Mouse (Mus musculus) midbrain, embryonic 13.5 days (tissue): ENCODE data around the gene H2-K1. TPM values are rescaled to one million over a fixed set of nuclear protein-coding genes. Genes with fewer than 3 reads are reported as not detected.
"Not testable (repeated sequence)": the region's sequence is repeated elsewhere in the genome, so short reads cannot be mapped to it uniquely, and the experiment has no call there.

Source experiments
- ATAC-seq: fragments of 200-750 bp; cut with Nextera tagmentation; 2 replicates; pipeline ENCODE4 v1.8.0; 2017; ENCODE audit warnings: mild to moderate bottlenecking, moderate TSS enrichment, moderate library complexity
- H3K27ac ChIP-seq: fragments of 300-500 bp; sonication (generic); 2 replicates; pipeline ENCODE4 v1.5.1; 2015; ENCODE audit warnings: inconsistent platforms, mild to moderate bottlenecking, moderate library complexity
- H3K27me3 ChIP-seq: fragments of 300-500 bp; sonication (generic); 2 replicates; pipeline ENCODE4 v1.6.1; 2015; ENCODE audit warnings: mild to moderate bottlenecking, inconsistent platforms
- H3K36me3 ChIP-seq: fragments of 300-500 bp; sonication (generic); 2 replicates; pipeline ENCODE4 v1.6.1; 2015; ENCODE audit warnings: mild to moderate bottlenecking, inconsistent platforms
- H3K4me1 ChIP-seq: fragments of 300-500 bp; sonication (generic); replicated peaks from 2 replicates; pipeline ENCODE4 v1.6.1; 2015; ENCODE audit warnings: inconsistent platforms
- H3K4me2 ChIP-seq: fragments of 300-500 bp; sonication (generic); replicated peaks from 2 replicates; pipeline ENCODE4 v1.6.1; 2015; ENCODE audit warnings: moderate library complexity, mild to moderate bottlenecking, inconsistent platforms
- H3K4me3 ChIP-seq: fragments of 300-500 bp; sonication (generic); replicated peaks from 2 replicates; pipeline ENCODE4 v1.5.1; 2015; ENCODE audit warnings: mild to moderate bottlenecking, inconsistent platforms
- H3K9ac ChIP-seq: fragments of 300-500 bp; sonication (generic); replicated peaks from 2 replicates; pipeline ENCODE4 v1.6.1; 2015; ENCODE audit warnings: mild to moderate bottlenecking, inconsistent platforms
- H3K9me3 ChIP-seq: fragments of 300-500 bp; sonication (generic); 2 replicates; pipeline ENCODE4 v1.6.1; 2016; ENCODE audit warnings: mild to moderate bottlenecking, inconsistent platforms
- WGBS: fragments of 180-500 bp; shearing (Covaris S2); methylation state at CpG from one replicate; pipeline ENCODE4 v1.1.7; 2015; 5-methylcytosine and 5-hydroxymethylcytosine counted together
- polyA plus RNA-seq: library from polyadenylated mRNA; unstranded; fragments of >200 nt; fragmentation: Nextera tagmentation; extraction: Ambion mirVana; gene quantifications from 2 replicates; pipeline ENCODE4 v1.2.1, GENCODE M21; 2015

Gene H2-K1
- polyA plus RNA-seq, 1 experiment from 2014 or later, result 16.0 TPM

GRCm38 (mm10) chr17:33959135-33959534 lies 41.0 kb downstream of the H2-K1 start:
- Histone ChIP-seq H3K9ac (no peak overlapping the region), H3K9me3 (no peaks in the 10 kb centered on the region), H3K4me2 (no peak overlapping the region), H3K27me3 (no peaks in the 10 kb centered on the region), H3K27ac (no peak overlapping the region), H3K4me3 (no peak overlapping the region), H3K4me1 (peaks cover 26% of the 10 kb centered on the region), H3K36me3 (peaks cover 66% of the 10 kb centered on the region)
- 96% methylated on average over 13 of the region's 13 CpGs for WGBS
- no peak for ATAC-seq

DNA sequence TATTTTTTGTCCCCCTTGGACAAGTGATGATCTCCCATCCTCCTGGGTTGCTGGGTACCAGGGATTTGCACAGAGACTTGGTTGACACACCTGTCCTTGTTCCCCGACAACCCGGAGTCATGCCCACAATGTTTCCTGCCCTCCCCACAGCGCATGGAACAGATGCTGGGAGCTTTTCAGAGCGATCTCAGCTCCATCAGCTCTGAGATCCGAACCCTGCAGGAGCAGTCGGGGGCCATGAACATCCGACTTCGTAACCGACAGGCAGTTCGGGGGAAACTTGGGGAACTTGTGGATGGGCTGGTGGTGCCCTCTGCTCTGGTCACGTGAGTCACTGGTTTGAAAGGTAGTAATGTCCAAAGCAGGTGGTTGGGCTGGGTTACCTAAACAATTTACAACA lies 41.7 kb downstream of the H2-K1 start:
- no peak overlapping the region for H3K4me2 ChIP-seq
- no peak for ATAC-seq
- H3K4me1 ChIP-seq, result peaks cover 33% of the 10 kb centered on the region
- peaks cover 65% of the 10 kb centered on the region for H3K36me3 ChIP-seq
- no peak overlapping the region for H3K27ac ChIP-seq
- WGBS, result 93% methylated on average over 11 of the region's 11 CpGs
- no peaks in the 10 kb centered on the region for H3K9me3 ChIP-seq
- H3K9ac ChIP-seq, result no peak overlapping the region
- H3K27me3 ChIP-seq, result no peaks in the 10 kb centered on the region
- no peak overlapping the region for H3K4me3 ChIP-seq

GRCm38 (mm10) chr17:33957493-33957892 lies 42.7 kb downstream of the H2-K1 start:
- no peak overlapping the region for H3K4me3 ChIP-seq
- ATAC-seq, result no peak
- peaks cover 42% of the 10 kb centered on the region for H3K4me1 ChIP-seq
- no peak overlapping the region for H3K4me2 ChIP-seq
- 91% methylated on average over 6 of the region's 6 CpGs for WGBS
- H3K9me3 ChIP-seq, result no peaks in the 10 kb centered on the region
- peaks cover 65% of the 10 kb centered on the region for H3K36me3 ChIP-seq
- H3K9ac ChIP-seq, result no peak overlapping the region
- H3K27me3 ChIP-seq, result no peaks in the 10 kb centered on the region
- H3K27ac ChIP-seq, result no peak overlapping the region

GRCm38 (mm10) chr17:33956336-33956735 lies 43.8 kb downstream of the H2-K1 start:
- Histone ChIP-seq H3K9me3 (no peaks in the 10 kb centered on the region), H3K27ac (peak overlapping the region; percentile 90), H3K4me2 (peak overlapping the region; percentile 87), H3K27me3 (no peaks in the 10 kb centered on the region), H3K36me3 (peaks cover 64% of the 10 kb centered on the region), H3K4me1 (peaks cover 54% of the 10 kb centered on the region), H3K9ac (peak overlapping the region; percentile 89), H3K4me3 (peak overlapping the region; percentile 85)
- ATAC-seq, result no peak
- WGBS, result 12% methylated on average over 10 of the region's 10 CpGs

DNA sequence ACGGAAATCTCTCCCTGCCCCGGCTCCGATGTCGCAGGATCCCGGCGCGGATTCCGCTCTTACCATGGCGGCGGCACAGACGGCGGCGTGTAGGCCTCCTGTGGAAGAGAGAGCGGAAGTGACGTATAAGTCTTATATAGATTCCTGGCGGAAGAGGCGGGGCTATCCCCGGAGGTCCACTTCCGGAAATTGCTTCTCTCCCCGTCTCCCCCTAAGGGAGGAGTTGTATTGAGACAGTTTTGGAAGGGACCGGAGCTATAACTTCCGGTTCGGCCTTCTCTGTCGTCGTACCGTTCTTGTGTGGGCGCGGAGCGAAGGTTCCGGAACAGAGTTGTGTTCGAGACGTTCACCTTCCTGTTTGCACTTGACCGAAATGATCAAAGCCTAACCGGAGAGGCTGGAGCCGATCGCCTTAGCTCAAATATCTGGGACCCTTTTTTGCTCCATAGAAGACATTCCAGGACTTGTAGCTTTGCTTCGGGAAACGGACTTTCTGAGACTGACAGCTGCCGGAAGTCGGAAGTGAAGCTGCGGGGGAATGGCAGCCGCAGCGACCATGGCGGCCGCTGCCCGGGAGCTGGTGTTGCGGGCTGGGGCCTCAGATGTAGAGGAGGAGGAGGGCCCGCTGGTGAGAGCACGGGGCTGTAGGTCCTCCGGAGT lies 44.5 kb downstream of the H2-K1 start, which contains the start of the genes Vps52 and Rps18:
Gene Vps52 (plus strand): TSS at position 258 of the 660 bp plus-strand sequence.
Gene Rps18 (minus strand): TSS at position 447 of the 660 bp plus-strand sequence.
- peak within 1 kb of the TSS; percentile 87 for H3K4me2 ChIP-seq
- H3K27ac ChIP-seq, result peak within 1 kb of the TSS; percentile 90
- H3K27me3 ChIP-seq, result no peaks in the 10 kb centered on the region
- H3K4me3 ChIP-seq, result peak within 1 kb of the TSS; percentile 85
- peaks cover 57% of the 10 kb centered on the region for H3K36me3 ChIP-seq
- no peaks in the 10 kb centered on the region for H3K9me3 ChIP-seq
- under 1% methylated on average over 50 of the region's 50 CpGs for WGBS
- H3K9ac ChIP-seq, result peak within 1 kb of the TSS; percentile 96
- H3K4me1 ChIP-seq, result peaks cover 60% of the 10 kb centered on the region
- ATAC-seq, result peak; percentile 90

DNA sequence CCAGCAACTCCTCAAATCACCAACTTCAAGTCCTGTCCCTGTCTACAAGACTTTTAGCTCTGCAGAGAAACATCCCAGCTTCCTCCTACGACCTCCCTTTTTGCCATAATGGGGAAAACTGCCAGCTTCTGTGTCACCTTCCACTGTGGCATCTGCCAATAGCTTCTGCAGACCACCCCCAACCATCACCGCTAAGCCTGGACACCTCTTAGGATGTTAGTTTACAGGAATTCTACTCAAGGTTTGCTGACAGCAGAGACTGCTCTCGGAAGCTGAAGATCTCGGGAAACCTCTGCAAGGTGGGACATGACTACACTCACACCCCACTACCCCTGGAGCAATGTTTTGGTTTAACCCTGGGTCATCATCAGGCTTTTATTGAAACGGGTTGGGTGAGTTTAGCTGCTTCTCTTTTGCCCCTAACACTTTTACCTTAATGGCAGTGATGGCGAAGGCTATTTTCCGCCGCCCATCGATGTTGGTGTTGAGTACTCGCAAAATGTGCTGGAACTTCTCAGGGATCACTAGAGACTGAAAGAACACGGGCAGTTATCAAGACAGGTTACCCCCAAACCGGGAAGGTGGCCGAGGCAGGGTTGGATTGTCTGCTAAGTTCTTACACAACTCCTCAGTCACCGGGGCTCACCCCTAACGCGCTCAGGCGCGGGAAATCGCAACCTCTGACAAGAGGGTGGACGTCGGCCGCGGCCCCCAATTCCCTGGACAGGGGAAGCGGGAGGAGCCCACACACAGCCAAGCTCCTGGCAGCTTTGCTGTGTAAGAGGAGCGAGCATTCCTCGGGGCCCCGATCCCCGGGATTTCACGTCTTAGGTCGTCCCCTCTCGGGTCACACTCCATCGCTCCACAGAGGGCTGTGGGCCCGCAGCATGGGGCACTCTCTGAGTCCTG lies 45.2 kb downstream of the H2-K1 start:
- Histone ChIP-seq H3K4me1 (peaks cover 68% of the 10 kb centered on the region), H3K27ac (peak overlapping the region; percentile 88), H3K9ac (peak overlapping the region; percentile 96), H3K4me2 (peak overlapping the region; percentile 81), H3K4me3 (peak overlapping the region; percentile 85), H3K27me3 (no peaks in the 10 kb centered on the region), H3K9me3 (no peaks in the 10 kb centered on the region), H3K36me3 (peaks cover 52% of the 10 kb centered on the region)
- ATAC-seq, result peak; percentile 51; the same call in 1 of the 2 replicates
- under 1% methylated on average over 33 of the region's 33 CpGs for WGBS

DNA sequence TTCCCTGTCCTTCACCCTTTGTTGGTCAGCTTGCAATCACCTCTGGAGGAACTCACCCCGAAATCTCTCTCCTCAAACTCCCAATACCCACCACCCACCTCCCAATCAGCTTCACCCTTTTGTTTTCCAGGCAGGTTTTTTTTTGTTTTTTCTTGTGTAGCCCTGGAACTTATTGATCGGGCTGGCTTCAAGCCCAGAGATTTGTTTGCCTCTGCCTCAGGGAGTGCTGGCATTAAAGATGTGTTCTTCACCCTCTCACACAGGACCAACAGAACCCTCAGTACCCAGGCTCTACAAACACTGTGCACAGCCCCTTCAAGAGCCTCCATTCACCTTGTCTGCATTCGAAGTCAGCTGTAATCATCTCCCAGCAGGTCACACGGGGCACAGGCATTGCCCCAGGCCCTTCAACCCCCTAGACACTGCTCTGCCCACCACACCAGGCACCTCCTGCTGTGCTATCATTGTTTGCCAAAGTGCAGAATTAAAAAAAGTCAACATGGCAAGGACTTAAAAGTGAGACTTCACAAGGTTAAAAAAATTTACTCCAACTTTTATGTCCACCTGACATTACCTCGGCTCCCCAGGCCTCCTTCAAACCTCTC lies 46.1 kb downstream of the H2-K1 start:
- Histone ChIP-seq H3K9me3 (no peaks in the 10 kb centered on the region), H3K4me3 (peak overlapping the region; percentile 85), H3K27ac (no peak overlapping the region), H3K9ac (peak overlapping the region; percentile 96), H3K36me3 (peaks cover 52% of the 10 kb centered on the region), H3K4me1 (peaks cover 77% of the 10 kb centered on the region), H3K4me2 (peak overlapping the region; percentile 81), H3K27me3 (no peaks in the 10 kb centered on the region)
- ATAC-seq, result no peak
- 39% methylated on average over 5 of the region's 5 CpGs for WGBS

DNA sequence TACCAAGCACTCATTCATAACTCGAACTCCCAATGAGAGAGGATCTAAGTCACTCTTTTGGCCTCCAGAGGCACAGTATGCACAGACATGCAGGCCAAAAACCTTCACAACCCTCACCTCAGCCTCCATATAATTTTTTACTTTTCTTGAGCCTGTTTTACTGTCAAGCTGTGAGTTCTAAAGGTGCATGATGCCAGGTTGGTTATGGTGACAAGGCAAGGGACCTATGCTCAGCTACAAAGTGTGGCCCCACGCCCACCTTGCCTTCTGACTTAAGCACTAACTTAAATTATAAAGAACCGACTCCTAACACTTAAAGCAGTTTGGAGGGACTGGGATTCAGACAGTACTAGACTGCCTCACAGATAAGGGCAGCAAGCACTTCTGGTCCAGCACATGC lies 46.8 kb downstream of the H2-K1 start:
- H3K4me3 ChIP-seq, result peak overlapping the region; percentile 8; the same call in 1 of the 2 replicates
- H3K9ac ChIP-seq, result peak overlapping the region; percentile 32; the same call in 1 of the 2 replicates
- no peaks in the 10 kb centered on the region for H3K27me3 ChIP-seq
- peaks cover 52% of the 10 kb centered on the region for H3K36me3 ChIP-seq
- H3K27ac ChIP-seq, result no peak overlapping the region
- WGBS, result 90% methylated on average over 3 of the region's 3 CpGs
- no peak for ATAC-seq
- peaks cover 81% of the 10 kb centered on the region for H3K4me1 ChIP-seq
- H3K9me3 ChIP-seq, result no peaks in the 10 kb centered on the region
- H3K4me2 ChIP-seq, result peak overlapping the region; percentile 81; the same call in 1 of the 2 replicates

GRCm38 (mm10) chr17:33952879-33953278 lies 47.3 kb downstream of the H2-K1 start:
- H3K4me2 ChIP-seq, result 0 out of 2 replicates have a peak overlapping the region, but pooled peaks have one; percentile 81
- WGBS, result 82% methylated on average over 4 of the region's 4 CpGs
- peaks cover 78% of the 10 kb centered on the region for H3K4me1 ChIP-seq
- peak overlapping the region; percentile 8; the same call in 1 of the 2 replicates for H3K4me3 ChIP-seq
- H3K9ac ChIP-seq, result peak overlapping the region; percentile 32; the same call in 1 of the 2 replicates
- no peaks in the 10 kb centered on the region for H3K27me3 ChIP-seq
- no peak for ATAC-seq
- peaks cover 52% of the 10 kb centered on the region for H3K36me3 ChIP-seq
- no peaks in the 10 kb centered on the region for H3K9me3 ChIP-seq
- H3K27ac ChIP-seq, result no peak overlapping the region

- peak overlapping the region; percentile 93 for H3K4me2 ChIP-seq
- H3K27ac ChIP-seq, H3K9me3 ChIP-seq, H3K27me3 ChIP-seq, ATAC-seq, H3K9ac ChIP-seq: not testable (repeated sequence)
- H3K4me3 ChIP-seq, result peak overlapping the region; percentile 54
- H3K36me3 ChIP-seq, result peaks cover 57% of the 10 kb centered on the region
- peaks cover 70% of the 10 kb centered on the region for H3K4me1 ChIP-seq
- 69% methylated on average over 13 of the region's 13 CpGs for WGBS
These were observed 48.1 kb downstream of the H2-K1 start for GRCm38 (mm10) chr17:33952015-33952414.

- under 1% methylated on average over 45 of the region's 45 CpGs for WGBS
- H3K4me2 ChIP-seq, result peak within 1 kb of the TSS; percentile 93
- peak within 1 kb of the TSS; percentile 54 for H3K4me3 ChIP-seq
- H3K36me3 ChIP-seq, result peaks cover 63% of the 10 kb centered on the region
- peak within 1 kb of the TSS; percentile 91 for H3K27ac ChIP-seq
- H3K27me3 ChIP-seq, result no peaks in the 10 kb centered on the region
- peak within 1 kb of the TSS; percentile 80 for H3K9ac ChIP-seq
- no peaks in the 10 kb centered on the region for H3K9me3 ChIP-seq
- ATAC-seq, result peak; percentile 76
- H3K4me1 ChIP-seq, result peaks cover 63% of the 10 kb centered on the region
These were observed 48.9 kb downstream of the H2-K1 start, which contains the start of gene B3galt4 for GRCm38 (mm10) chr17:33951021-33951946. TSS of gene B3galt4 (minus strand) at chr17:33951488.
